Mouse (Mus musculus) thymus, postnatal 0 days (tissue): Measurements from ENCODE around the gene Coq8b. TPM values are rescaled to one million over a fixed set of nuclear protein-coding genes. Genes with fewer than 3 reads are reported as not detected.

Experiments used
- DNase-seq: peaks from one replicate; pipeline ENCODE4 v3.0.0-alpha.2; 2015; ENCODE audit warnings: low spot score
- polyA plus RNA-seq: library from polyadenylated mRNA; unstranded; fragments of >200 nt; fragmentation: Nextera tagmentation; extraction: Ambion mirVana; gene quantifications from 2 replicates; pipeline ENCODE4 v1.2.1, GENCODE M21; 2015

The Coq8b gene
- polyA plus RNA-seq: 15.8 and 15.9 TPM in 2 replicates

DNA sequence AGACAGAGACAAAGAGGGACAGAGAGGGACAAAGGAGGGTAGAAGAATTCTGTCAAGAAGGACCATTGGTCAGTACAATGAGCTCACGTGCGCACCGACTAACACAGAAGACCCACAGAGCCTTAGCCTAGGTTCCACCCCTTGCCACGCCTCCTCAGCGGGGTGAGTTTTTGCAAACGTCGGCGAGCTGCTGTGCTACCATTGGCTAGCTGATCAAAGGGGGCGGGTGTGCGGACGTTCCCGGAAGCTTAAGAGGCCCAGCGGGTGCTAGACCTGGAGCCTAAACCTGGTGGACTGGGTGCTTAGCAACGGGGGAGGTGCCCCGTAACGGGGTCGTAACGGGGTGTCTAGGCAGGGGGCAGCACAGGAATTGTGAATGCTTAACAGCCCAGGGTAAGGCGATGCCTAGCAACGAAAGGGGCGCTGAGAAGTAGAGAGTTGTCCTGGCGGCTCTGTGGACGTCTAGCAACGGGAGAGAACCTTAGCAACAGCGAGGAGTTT, at the start of gene Coq8b:
Coq8b (plus strand) TSS at position 243 of the 501 bp plus-strand sequence.
- DNase-seq: peak; percentile 97

DNA sequence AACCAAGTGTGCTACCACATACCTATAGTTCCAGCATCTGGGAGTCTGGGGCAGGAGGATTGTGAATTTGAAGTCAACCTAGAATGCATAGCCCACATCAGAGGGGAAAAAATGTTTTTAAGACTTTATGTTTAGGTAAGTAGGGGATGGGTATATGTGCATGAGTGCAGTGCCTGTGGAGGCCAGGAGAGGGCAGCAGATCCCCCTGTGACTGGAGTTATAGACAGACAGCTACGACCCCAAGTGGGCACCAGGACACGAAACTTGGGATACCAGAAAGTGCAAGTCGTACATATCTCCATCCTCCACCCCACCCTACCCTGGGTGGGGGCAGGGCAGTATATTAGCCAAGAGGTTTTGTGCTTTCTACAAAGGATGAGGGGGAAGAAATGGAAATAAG, 47.9 kb upstream of the Coq8b start:
- peak; percentile 64 for DNase-seq

DNA sequence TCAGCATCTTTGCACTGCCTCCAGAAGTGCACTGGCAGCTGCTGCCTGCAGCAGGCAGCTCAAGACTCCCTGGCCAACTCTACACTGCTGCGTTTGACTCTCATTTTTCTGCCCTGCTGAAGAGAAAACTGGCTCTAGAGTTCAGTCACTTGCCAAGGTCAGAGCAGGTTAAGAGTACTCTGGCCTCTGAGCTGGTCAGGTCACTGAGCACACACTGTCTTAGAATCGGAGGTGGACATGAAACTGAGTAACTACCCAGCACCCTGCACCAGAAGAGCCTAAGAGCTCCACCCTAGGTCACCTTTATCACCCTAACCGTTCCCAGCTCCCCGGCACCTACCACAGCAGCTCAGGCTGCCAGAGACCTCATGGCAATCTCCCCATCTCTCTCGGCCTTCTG, 46.8 kb upstream of the Coq8b start:
- DNase-seq: no peak

DNA sequence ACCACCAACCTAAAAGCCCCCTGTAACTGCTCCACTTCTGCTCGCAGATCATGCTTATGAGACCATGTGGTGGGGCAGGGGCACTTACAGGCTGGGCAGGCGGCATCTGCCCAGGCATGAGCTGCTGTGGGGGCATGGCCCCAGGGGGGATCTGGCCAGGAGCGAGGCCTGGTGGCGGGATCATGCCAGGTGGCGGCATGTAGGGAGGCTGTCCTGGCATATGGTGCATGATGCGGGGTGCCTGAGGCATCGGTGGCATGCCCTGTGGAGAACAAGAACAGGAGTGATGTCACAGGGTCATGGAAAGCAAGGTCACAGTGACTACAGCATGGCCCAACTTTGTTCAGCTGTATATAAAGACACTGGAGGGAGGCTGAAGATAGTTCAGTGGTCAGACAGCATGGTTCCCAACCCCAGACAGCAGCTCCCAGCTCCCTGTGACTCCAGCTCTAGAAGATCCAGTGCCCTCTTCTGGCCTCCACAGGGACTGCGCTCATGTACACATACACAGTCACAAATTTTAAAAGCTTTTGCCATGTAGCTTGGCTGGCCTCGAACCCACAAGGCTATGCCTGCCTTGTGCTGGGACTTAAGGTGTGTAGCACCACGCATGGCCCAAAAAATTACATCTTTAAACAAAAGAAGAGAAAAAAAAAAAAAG, 43.4 kb upstream of the Coq8b start:
- no peak for DNase-seq

DNA sequence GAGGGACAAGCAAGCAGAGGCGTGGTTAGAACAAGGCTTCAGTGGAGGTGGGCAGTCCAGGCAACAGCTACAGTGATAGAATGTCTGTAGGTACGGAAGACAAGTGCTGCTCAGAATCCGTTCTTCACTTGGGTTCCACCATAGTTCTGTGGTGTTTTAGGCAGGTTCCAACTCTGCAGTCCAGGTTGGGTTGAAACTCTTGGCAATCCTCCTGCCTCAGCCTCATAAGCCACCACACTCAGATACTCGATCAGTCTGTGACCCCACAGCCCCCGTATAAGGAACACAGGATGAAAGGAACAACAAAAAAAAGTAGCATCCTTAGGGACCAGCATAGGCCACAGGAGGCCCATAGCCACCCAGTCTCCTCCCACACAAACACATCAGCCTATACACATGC, 40.4 kb upstream of the Coq8b start:
- no peak for DNase-seq

DNA sequence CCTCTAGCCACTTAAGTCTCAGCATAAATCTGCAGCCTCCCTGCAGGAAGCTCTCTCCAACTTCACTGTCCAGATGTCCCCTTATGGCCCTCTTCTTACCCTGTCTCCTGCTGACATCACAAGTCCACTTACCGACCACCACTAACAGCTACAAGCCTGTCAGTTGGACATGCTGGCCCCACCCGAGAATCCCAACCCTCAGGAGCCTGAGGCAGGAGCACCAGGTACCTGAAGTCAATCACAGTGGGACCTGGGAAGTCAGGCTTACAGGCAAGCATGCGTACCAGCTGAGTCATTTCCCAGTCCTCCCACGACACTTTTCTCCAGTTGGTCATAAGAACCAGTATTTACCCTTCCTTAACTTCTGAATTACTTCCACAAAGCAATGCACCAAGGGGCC, 39.1 kb upstream of the Coq8b start:
- DNase-seq: no peak

DNA sequence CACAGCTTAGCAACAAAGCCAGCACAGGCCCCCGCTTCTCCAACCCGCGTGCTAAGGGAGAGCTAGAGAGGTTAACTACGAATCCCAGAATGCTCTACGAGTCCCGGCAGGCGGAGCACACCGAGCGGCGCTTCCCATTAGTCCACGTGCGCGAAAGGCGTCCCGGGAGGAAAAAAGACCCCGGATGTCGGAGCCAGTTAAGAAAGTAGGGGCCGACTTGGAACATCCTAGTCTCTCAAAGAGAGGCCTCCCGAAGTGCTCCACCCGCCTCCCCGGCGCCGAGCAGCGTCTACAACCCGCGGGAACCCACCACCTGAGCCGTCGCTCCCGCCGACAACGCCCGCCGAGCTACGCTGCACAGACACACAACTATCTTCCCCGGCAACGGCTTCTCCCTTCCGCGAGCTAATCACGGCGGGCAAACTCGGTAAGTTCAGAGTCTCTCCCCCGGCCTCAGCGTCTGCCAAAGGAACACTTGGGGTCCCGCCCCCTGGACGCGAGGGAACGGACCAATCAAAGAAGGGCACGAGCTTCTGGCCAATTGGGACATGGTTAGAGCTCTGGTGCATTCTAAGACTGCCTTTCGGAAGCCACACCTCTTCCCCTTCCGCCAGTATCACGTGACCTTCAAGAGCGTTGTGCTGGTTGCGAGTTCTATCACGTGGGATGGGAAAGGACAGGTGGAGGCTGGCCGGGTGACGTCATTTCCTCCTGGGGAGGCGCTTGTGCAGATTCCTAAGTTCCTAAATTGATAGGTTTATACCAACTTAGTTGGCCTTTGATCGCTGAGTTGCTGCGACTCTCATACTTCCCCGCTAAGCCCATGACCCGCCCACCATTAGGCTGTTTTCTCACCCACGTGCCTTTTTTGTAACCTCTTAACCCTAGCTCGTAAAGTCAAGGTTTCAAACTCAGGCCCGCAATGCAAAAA, 36.9 kb upstream of the Coq8b start, which contains the start of the genes BC024978 and Snrpa:
BC024978 (plus strand) TSS at position 101 of the 931 bp plus-strand sequence.
Snrpa (minus strand) TSS at position 591 of the 931 bp plus-strand sequence.
- DNase-seq: peak; percentile 98

DNA sequence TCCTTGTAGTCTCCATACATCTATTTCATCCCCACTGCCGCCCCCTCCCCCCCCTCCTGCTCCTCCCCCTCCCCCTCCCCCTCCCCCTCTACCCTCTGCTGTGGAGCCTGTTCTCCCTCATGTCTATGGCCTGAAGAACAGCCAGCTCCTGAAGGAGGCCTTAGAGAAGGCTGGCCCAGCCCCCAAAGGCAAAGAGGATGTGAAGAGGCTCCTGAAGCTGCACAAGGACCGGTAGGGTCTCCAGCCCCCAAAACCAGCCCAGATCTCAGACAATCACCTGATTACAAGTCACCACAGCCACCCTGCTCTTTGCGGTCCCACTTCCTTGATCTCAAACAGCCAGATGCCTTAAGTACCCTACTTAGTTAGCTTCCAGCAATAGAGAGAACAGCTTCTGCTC, 35.7 kb upstream of the Coq8b start:
- DNase-seq: no peak

DNA sequence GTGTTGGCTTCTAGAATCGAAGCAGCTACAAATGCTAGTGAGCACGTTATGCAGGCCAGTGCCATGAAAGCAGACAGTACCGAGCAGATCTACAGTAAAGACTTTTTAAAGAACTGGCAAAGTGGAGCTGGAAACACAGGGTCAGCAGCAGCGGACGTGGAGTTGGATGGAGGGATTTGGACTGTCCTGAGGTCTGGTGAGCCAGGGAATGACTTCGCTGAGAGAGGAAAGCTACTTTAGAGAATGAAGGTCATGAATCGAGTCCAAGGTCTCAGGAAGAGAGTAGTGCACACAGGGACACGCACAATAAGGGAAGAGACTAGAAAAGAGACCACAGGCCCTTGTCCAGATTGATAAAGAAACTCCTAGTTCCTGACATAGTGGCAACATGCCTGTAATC, 35.2 kb upstream of the Coq8b start:
- DNase-seq: no peak

DNA sequence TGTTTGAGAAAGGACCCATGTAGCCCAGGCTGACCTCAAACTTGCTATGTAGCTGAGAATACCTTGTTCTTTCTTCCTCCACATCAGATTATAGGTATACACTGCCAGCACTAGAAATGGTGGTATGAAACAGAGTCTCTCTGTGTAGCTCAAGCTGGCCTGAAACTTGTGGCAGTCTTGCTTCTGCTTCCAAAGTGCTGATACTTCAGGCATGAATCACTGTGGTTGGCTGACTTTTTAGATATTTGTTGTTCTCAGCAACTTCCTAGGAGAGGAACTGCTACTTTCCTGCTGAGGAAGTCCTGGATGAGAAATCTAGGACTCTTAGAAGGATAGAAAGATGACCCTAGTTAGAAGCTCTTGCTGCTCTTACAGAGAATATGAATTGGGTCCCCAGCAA, 34.5 kb upstream of the Coq8b start:
- DNase-seq: no peak

DNA sequence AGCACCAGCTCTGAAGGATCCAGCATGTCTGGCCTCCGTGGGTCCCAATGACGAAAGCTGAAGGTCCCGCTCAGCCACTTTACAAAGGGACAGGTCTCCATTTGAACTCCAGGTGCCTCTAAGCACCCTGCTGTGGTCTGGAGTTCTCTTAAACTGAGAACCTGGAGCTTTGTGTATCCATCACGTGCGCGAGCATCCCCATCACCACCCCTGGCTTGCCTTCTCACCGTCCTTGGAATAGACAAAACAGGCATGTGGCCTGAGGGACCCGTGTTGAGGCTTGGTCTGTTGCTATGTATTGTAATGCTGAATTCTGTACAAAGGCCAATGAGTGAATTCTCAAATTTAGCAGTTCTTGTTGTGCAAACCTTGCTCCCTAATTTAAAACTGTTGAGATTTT, 34.0 kb upstream of the Coq8b start:
- DNase-seq: no peak

DNA sequence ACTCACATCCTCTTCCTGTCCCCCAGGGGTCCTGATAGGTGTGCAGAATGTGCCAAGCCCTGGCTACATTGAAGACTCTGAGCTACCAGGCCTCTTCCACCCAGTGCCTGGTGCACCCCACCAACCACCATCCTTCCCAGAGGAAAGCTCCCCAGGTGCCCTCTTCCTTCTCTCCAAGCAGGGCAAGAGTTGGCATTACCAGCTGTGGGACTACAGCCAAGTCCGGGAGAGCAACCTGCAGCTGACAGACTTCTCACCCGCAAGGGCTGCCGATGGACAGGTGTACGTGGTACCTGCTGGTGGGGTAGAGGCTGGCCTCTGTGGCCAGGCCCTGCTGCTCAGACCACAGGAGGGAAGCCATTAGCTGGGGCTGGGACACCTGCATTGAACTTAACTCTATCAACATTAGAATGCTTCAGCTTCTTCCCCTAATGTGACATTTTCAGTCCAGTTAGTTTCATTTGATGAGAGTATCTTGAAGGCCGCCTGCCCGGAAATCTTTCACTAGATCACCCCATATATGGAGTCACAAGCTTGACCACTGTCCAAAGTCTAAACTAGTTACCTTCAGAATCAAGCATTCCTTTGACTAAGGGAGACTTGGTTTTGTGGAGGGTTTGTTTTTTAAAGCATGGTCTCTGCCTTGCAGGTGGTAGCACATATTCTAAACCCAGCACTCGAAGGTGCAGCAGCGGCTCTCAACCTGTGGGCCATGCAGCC, 28.9 kb upstream of the Coq8b start:
- no peak for DNase-seq

DNA sequence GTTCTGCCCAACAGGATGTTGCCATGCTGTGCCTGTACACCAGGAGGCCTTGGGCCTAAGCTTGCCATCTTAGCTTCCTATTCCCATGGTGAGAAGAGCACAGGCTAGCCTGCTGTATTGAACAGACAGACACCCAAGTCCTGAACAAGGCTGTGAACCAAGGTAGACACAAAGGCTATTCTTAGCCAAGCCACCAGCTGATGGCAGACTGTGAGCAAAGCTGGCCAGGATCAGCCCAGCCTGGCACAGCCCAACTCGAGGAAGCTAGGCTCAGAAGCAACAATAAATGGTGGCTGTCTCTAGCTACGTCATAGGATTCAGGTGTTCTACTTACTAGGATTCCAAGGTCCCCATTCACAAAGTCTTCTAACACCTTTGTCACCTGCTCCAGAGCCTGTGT, 20.2 kb upstream of the Coq8b start:
- no peak for DNase-seq

DNA sequence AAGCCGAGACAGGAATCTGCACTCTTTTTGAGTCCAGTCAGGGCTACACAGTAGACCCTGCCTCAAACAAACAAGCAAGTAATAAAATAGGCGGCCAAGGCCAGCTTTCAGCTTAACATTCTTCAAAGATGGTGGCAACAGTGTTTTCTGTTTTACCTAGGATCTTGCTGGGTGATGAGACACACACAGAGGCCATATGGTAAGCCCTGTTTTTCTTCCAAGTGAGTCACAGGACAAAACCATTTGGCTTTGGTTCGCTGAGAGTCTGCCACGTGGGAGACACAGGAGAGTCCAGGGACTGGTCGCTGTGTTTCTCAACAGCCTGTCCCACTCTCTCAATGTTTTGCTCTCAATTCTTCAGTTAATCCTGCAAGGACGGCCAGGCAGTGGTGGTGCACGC, 14.2 kb upstream of the Coq8b start:
- no peak for DNase-seq

DNA sequence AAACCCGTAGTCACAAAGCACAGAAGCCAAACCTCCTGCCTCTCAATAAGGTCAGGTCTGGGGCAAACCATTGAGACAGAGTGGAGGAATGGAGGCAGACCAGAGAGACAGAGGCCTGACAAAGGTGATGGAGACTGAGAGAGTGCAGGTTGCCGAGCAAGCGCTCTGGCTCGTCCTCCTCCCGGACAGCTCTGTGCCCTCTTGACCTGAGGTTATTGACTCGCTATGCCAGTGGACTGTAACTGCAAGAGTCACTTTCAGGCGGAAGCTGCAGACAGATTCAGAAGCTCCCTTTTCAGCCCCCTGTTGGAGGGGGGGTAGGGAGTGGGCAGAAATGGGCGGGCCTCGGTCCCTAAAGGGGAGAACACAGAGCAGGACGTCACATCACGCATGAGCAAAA, 12.9 kb upstream of the Coq8b start:
- DNase-seq: no peak

DNA sequence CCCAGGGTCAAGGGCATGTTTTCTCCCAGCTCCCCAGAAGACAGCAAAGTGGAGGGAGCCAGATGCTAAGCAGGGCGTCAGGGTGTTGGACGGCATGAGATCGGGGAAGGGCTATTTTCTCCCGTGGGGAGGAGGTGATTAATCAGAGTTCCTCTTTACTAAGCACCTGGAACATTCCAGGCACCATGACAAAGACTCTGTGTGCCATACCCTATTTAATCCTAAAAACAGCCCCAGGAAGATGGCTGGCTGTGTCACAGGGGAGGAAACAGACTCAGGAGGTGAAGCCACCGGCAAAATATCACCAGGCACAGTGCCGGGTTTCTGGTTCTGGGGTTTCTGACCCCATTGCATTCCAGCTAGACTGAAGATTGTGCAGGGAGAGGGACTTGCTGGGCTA, 10.9 kb upstream of the Coq8b start:
- DNase-seq: no peak

DNA sequence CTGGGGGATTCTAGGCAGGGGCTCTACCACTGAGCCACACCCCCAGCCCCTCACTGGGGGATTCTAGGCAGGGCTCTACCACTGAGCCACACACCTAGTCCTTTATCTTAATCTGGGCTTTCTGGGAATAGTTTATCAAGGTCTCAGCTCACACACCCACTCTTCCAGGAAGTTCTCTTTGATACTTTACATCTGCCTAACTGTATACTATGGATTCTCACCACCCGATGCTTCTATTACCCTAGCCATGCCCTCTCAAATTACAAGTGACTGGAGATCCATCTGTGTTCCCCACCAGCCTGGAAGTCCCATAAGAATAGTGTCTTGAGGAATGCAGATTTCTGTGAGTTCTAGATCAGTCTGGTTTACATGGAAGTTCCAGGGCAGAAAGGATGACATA, 10.3 kb upstream of the Coq8b start:
- no peak for DNase-seq

DNA sequence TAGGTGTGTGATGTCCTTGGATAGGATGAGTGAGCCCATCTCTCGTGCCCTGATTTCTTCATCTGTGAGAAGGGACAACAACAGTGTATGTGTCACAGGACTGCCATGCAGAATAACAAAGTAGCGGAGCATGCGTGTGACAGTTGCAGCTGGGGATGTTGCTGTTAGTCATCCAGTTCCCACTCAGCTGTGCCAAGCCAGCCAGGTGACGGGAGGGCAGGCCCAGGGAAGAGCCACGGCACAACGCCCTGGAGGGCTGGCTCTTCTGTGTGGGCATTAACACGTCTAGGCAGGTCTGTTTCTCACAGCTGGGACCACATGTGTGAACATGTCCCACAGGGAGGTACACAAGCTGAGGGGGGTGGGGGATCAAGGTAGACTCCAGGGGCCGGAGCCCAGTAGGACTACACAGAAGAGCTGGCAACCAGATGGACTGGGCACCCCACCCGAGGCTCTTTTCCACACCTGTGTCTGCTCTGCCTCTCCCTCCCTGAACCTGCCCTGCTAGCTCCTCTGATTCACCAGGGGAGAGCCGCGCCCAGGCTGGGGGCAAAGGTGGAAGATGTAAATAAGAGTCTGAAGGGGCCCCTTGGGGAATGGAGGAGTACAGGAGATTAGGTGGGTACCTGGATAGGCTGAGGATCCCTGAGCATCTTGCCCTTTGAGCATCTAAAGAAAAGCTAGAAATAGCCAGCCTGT, 7.8 kb upstream of the Coq8b start:
- no peak for DNase-seq

DNA sequence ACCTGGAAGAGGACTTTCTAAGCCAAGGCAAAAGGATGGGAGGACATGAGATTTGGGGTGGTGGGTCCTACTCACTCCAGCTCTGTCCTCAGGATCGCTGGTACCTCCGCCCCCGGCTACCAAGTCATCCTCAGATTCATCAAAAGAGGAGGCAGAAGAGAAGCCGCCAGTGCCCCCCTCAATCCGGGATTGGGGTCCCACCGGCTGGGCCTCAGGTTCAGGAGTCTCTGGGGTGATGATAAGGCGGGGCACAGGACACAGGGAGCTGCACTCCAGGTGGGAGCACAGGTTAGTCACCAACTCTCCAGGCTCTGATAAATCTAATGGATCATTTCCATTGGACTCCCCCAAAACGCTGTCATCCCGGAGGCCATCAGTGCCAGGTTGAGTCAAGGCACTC, 5.5 kb upstream of the Coq8b start:
- DNase-seq: no peak

DNA sequence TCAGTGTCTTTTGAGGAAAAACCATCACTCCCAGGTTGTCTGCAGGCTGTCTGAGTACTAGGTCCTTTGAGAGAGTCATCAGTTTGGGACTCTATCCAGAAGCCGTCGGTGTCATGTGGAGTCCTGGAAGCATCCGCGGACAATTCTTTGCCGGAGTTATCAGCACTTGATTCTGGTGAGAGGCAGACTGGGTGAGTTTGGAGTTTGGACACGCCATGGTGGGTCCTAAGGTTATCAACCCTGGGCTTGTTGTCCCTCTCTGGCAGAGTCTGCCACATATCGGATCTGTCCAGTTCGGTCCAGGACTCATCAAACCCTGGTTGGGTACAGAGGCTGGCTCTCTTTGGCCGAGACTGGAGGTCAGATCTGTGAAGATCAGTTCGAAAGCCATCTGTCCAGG, 5.1 kb upstream of the Coq8b start:
- no peak for DNase-seq

DNA sequence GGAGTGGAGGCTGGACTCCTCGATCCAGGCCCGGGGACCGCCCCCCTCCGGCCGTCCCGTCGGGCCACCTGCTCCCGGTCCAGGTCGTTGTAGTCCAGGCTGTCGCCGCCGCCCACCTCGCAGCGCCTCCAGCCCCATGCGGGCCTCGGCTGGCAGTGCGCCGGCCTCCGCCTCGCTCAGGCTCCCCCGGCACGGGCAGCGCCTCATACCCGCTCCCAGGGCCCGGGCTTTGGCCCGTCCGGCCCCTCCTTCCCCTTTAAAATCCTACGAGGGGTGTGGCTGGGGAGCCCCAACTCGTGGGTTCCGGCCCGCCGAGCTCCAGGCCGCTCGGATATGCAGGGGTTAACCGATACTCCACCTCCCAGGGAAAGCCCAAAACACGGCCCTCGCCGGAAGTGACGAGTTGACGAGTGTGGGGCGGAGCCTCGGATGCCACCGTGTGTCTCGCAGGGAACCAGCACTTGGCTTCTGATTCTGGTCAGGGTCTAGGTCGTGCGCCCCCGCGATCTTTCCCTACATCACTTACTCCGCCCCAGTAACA, 4.5 kb upstream of the Coq8b start, which contains the start of gene Itpkc:
Itpkc (minus strand) TSS at position 381 of the 541 bp plus-strand sequence.
- DNase-seq: peak; percentile 95
